Mouse (Mus musculus) megakaryocyte, embryonic 14.5 days (primary cell): ENCODE measurements around the gene Pknox2. TPM values are rescaled to one million over a fixed set of nuclear protein-coding genes. Genes with fewer than 3 reads are reported as not detected.

Experiments
- H3K27me3 ChIP-seq: replicated peaks from 2 replicates; pipeline ENCODE3; 2012; ENCODE audit warnings: inconsistent platforms
- H3K36me3 ChIP-seq: replicated peaks from 2 replicates; pipeline ENCODE3; 2012; ENCODE audit warnings: low read length, inconsistent platforms, mixed read lengths
- H3K4me1 ChIP-seq: 2 replicates; pipeline ENCODE4 v1.6.1; 2012; ENCODE audit warnings: inconsistent platforms
- H3K4me3 ChIP-seq: replicated peaks from 2 replicates; pipeline ENCODE3; 2012; ENCODE audit warnings: moderate library complexity, mild to moderate bottlenecking, inconsistent platforms
- H3K9me3 ChIP-seq: 2 replicates; pipeline ENCODE4 v1.6.1; 2012; ENCODE audit warnings: inconsistent platforms
- FLI1 ChIP-seq: IDR thresholded peaks from 2 replicates; pipeline ENCODE4 v1.6.1; 2012; ENCODE audit warnings: low read length, inconsistent platforms, mixed read lengths
- GATA1 ChIP-seq: IDR thresholded peaks from 3 replicates; pipeline ENCODE4 v1.6.1; 2012; ENCODE audit warnings: mixed read lengths, low read length, inconsistent platforms, borderline replicate concordance
- polyA plus RNA-seq: library from polyadenylated mRNA; stranded (reverse); fragments of >175 nt; gene quantifications from 2 replicates; pipeline ENCODE4 v1.2.3, GENCODE M21; 2012; ENCODE audit warnings: low replicate concordance; ENCODE audit not compliant: insufficient read depth

Pknox2 gene
- polyA plus RNA-seq, 1 experiment: 0.06 TPM

- Histone ChIP-seq H3K4me3 (no peak overlapping the region), H3K27me3 (peaks cover 20% of the 10 kb centered on the region), H3K4me1 (no peaks in the 10 kb centered on the region), H3K9me3 (no peaks in the 10 kb centered on the region), H3K36me3 (no peaks in the 10 kb centered on the region)
- TF ChIP-seq FLI1 (no peak), GATA1 (no peak)
Observed at GRCm38 (mm10) chr9:37089894-37090652, 57.1 kb downstream of the Pknox2 start.

- no peak overlapping the region for H3K4me3 ChIP-seq
- no peaks in the 10 kb centered on the region for H3K4me1 ChIP-seq
- TF ChIP-seq FLI1 (no peak), GATA1 (no peak)
- H3K9me3 ChIP-seq: no peaks in the 10 kb centered on the region
- H3K27me3 ChIP-seq: peaks cover 7% of the 10 kb centered on the region
- H3K36me3 ChIP-seq: no peaks in the 10 kb centered on the region
Observed at GRCm38 (mm10) chr9:37085370-37085769, 61.8 kb downstream of the Pknox2 start.

DNA sequence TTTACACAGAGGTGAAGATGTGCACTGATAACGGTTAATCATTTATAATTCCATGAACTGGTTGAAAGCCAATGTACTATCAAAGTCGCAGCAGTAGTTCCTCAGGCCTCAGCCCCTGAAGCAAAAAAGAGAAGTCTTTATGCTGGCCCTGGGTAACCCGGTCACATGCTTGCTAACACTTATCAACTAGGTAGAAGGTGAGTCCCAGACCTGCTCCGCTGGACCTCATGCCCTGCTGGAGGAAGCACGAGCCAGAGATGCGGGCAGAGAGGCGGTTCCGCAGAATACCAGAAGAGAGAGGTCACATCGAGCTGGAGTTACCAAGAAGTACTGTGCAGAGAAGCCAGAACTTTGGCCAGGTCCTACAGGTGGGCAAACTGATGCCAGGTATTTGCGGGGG, 65.0 kb downstream of the Pknox2 start:
- no peaks in the 10 kb centered on the region for H3K36me3 ChIP-seq
- H3K4me3 ChIP-seq: no peak overlapping the region
- no peaks in the 10 kb centered on the region for H3K4me1 ChIP-seq
- H3K27me3 ChIP-seq: peaks cover 2% of the 10 kb centered on the region
- TF ChIP-seq GATA1: no peak
- no peak for TF ChIP-seq FLI1
- no peaks in the 10 kb centered on the region for H3K9me3 ChIP-seq

DNA sequence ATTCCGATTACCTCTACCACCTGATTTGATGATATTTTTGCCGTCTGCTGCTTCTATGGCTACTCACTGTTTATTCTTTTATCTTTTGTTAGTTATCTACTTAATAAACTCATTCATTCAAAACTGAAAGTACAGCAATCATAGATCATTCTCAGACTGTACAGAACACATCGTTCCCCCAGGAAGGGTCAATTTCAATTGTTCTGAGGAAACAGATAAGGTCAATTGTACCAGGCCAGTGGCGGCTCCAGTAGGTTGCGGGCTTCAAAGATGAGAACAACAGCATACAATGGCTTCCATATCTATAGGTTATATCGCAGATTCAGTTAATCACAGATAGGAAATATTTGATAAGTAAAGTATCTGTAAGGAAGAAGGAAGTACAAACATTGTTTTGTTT, 66.9 kb downstream of the Pknox2 start:
- no peaks in the 10 kb centered on the region for H3K4me1 ChIP-seq
- no peaks in the 10 kb centered on the region for H3K9me3 ChIP-seq
- H3K4me3 ChIP-seq: no peak overlapping the region
- peaks cover 3% of the 10 kb centered on the region for H3K27me3 ChIP-seq
- H3K36me3 ChIP-seq: no peaks in the 10 kb centered on the region
- TF ChIP-seq GATA1 (no peak), FLI1 (no peak)

- TF ChIP-seq GATA1 (no peak), FLI1 (no peak)
- no peaks in the 10 kb centered on the region for H3K4me1 ChIP-seq
Observed at GRCm38 (mm10) chr9:37077063-37077418, 70.2 kb downstream of the Pknox2 start.

DNA sequence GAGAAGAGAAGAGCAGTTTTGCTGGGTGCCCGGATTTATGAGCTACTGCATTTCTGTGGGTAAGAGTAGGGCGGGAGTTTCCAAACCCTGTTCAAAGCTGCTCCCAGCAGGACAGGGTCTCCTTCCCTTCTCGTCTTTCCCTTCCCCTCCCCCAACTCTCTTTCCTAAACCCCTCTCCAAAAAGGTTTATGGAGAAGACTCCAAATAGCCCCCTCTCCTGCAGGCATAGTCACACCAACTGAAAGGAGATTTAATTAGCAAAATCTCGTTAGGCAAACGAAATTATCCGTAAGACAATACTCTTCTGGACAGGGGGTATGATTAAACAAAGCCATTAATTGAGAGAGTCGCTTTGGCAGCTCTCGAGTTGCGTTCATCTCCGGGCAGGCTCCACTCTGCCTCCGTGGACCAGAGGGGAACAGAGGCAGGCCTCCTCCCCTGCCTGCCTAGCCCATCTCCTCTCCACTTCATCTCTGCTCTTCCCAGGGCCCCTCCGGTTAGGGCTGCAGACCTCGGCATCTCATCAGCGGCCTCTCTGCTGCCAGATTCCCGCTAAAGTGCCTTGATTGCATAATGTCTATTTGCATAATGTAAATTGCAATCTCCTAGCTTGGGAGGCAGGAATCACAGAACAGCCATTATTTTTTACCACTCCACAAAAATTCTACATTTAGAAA, 70.7 kb downstream of the Pknox2 start:
- peaks cover 20% of the 10 kb centered on the region for H3K27me3 ChIP-seq
- H3K4me1 ChIP-seq: no peaks in the 10 kb centered on the region
- H3K9me3 ChIP-seq: no peaks in the 10 kb centered on the region
- H3K36me3 ChIP-seq: no peaks in the 10 kb centered on the region
- no peak overlapping the region for H3K4me3 ChIP-seq
- TF ChIP-seq GATA1: no peak
- TF ChIP-seq FLI1: no peak

More at GRCm38 (mm10) chr9:37077063-37077418, 70.2 kb downstream of the Pknox2 start:
- H3K36me3 ChIP-seq: no peaks in the 10 kb centered on the region
- H3K27me3 ChIP-seq: peaks cover 18% of the 10 kb centered on the region
- no peak overlapping the region for H3K4me3 ChIP-seq
- H3K9me3 ChIP-seq: no peaks in the 10 kb centered on the region

DNA sequence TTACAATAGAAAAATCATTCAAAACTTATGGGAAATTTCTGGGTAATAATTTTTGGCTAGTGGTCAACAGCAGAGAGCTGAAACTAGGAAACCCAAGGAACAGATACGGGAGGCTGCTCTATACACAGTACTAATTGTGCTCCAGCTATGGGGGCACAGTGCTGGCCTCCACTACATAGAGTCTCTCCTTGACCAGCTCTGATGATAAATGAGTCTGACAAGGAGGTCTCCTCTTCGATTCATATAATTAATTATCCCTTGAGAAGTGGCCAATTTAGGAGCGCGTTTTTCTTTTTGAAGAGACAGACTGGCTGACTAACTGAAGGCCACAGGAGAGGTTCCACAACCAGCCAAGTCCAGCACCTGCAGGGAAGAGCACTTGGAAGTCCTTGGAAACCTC, 71.3 kb downstream of the Pknox2 start:
- H3K4me1 ChIP-seq: no peaks in the 10 kb centered on the region
- H3K9me3 ChIP-seq: no peaks in the 10 kb centered on the region
- TF ChIP-seq FLI1 (no peak), GATA1 (no peak)
- peaks cover 21% of the 10 kb centered on the region for H3K27me3 ChIP-seq
- H3K36me3 ChIP-seq: no peaks in the 10 kb centered on the region
- H3K4me3 ChIP-seq: no peak overlapping the region

DNA sequence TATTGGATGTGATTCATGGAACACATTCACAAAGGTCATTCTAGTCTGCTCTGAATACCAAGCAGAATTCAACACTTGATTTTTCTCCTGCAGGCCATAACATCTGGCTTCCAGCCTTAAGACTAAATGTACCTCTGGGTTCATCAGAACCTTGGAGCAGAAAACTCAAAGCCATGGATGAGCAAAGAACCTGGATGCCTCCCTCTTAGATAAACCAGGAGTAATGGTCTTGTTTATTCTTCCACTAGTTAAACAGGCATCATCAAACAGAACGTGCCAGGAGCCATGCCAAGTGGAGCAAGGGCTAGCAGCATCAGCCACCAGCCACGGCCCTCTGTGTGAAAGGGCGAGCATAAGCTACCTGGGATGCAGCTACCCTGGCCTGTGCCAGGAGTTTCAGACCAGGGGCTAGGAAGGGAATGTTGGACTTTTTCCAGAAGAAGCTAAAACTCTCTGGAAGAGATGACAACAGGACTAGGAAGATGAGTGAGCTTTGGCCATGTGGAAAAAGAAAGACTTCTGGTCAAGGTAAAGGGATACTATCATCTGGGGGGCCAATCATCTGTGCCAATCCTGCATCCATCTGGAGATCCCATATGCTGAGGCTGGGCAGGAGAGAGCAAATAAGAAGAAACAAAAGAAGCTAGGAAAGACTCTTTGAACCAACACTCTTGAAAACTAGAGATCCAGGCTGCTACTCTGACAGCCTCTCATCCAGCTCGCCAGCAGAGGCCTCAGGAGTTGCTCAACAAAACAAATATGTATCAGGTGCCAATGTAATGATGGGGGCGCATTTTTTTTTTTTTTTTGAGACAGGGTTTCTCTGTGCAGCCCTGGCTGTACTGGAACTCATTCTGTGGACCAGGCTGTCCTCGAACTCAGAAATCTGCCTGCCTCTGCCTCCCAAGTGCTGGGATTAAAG, 77.6 kb downstream of the Pknox2 start:
- H3K9me3 ChIP-seq: no peaks in the 10 kb centered on the region

DNA sequence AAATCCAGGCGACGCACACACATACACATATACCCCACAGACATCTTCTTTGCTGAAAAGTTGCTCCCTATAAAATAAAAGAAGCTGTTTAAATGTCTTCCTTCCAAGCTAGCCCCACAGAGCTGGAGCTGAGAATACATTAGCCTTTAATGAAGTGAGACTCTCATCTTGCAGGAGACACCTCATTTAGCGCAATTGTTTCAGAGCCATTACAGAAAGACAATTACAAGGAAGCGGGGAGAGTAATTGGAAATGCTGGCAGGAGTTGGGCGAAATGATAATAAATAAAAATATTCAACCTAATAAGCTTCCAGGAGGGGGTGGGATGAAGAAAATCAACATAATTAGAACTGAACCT, 79.8 kb downstream of the Pknox2 start:
- Histone ChIP-seq H3K4me1 (no peaks in the 10 kb centered on the region), H3K36me3 (no peaks in the 10 kb centered on the region), H3K27me3 (peaks cover 9% of the 10 kb centered on the region), H3K4me3 (no peak overlapping the region), H3K9me3 (no peaks in the 10 kb centered on the region)
- TF ChIP-seq GATA1 (no peak), FLI1 (no peak)

More for the DNA sequence above, 77.6 kb downstream of the Pknox2 start:
- H3K4me3 ChIP-seq: no peak overlapping the region
- H3K4me1 ChIP-seq: no peaks in the 10 kb centered on the region
- TF ChIP-seq GATA1 (no peak), FLI1 (no peak)
- H3K36me3 ChIP-seq: no peaks in the 10 kb centered on the region
- H3K27me3 ChIP-seq: peaks cover 20% of the 10 kb centered on the region
